Mouse (Mus musculus) spleen, postnatal 36 days (tissue): ENCODE results near the gene Erich6.

ENCODE experiments used
- DNase-seq, 2 experiments: peaks; one replicate each; pipeline ENCODE4 v3.0.0; 2022; ENCODE audit warnings: low spot score in 2 of 2, mixed read lengths in 1 of 2

The Erich6 gene

GRCm38 (mm10) chr3:58636406-58637295, at the start of gene Erich6:
TSS of gene Erich6 (minus strand) at chr3:58637207.
- peak in 1 of 2 experiments; percentile 2 for DNase-seq

GRCm38 (mm10) chr3:58686206-58686921, 49.4 kb upstream of the Erich6 start:
- DNase-seq: no peak

- DNase-seq: no peak
Measured at GRCm38 (mm10) chr3:58685396-58685795, 48.4 kb upstream of the Erich6 start.

GRCm38 (mm10) chr3:58683346-58683745, 46.3 kb upstream of the Erich6 start:
- DNase-seq: no peak

GRCm38 (mm10) chr3:58682336-58682735, 45.3 kb upstream of the Erich6 start:
- no peak for DNase-seq

GRCm38 (mm10) chr3:58681831-58682230, 44.8 kb upstream of the Erich6 start:
- no peak for DNase-seq

GRCm38 (mm10) chr3:58680943-58681637, 44.1 kb upstream of the Erich6 start:
- no peak for DNase-seq

GRCm38 (mm10) chr3:58679996-58680395, 43.0 kb upstream of the Erich6 start:
- no peak for DNase-seq

GRCm38 (mm10) chr3:58678905-58679304, 41.9 kb upstream of the Erich6 start:
- no peak for DNase-seq

GRCm38 (mm10) chr3:58678384-58678783, 41.4 kb upstream of the Erich6 start:
- no peak for DNase-seq

- no peak for DNase-seq
Measured at GRCm38 (mm10) chr3:58677615-58678014, 40.6 kb upstream of the Erich6 start.

GRCm38 (mm10) chr3:58673295-58673694, 36.3 kb upstream of the Erich6 start:
- DNase-seq: no peak

- DNase-seq: no peak
Measured at GRCm38 (mm10) chr3:58672481-58673183, 35.6 kb upstream of the Erich6 start.

- DNase-seq: peak; percentile 52 to 54
Measured at GRCm38 (mm10) chr3:58671616-58672250, 34.7 kb upstream of the Erich6 start.

GRCm38 (mm10) chr3:58663970-58664369, 27.0 kb upstream of the Erich6 start:
- DNase-seq: no peak

- no peak for DNase-seq
Measured at GRCm38 (mm10) chr3:58660636-58661035, 23.6 kb upstream of the Erich6 start.

- DNase-seq: peak; percentile 63 to 73
Measured at GRCm38 (mm10) chr3:58657356-58657755, 20.3 kb upstream of the Erich6 start.

GRCm38 (mm10) chr3:58655362-58656130, 18.5 kb upstream of the Erich6 start:
- peak; percentile 38 to 63 for DNase-seq

- DNase-seq: peak; percentile 29 to 50
Measured at GRCm38 (mm10) chr3:58653907-58654306, 16.9 kb upstream of the Erich6 start.

GRCm38 (mm10) chr3:58650328-58650727, 13.3 kb upstream of the Erich6 start:
- DNase-seq: no peak
